18 mouse cellular contexts compared by ENCODE assay signal in the genomic region with DNA sequence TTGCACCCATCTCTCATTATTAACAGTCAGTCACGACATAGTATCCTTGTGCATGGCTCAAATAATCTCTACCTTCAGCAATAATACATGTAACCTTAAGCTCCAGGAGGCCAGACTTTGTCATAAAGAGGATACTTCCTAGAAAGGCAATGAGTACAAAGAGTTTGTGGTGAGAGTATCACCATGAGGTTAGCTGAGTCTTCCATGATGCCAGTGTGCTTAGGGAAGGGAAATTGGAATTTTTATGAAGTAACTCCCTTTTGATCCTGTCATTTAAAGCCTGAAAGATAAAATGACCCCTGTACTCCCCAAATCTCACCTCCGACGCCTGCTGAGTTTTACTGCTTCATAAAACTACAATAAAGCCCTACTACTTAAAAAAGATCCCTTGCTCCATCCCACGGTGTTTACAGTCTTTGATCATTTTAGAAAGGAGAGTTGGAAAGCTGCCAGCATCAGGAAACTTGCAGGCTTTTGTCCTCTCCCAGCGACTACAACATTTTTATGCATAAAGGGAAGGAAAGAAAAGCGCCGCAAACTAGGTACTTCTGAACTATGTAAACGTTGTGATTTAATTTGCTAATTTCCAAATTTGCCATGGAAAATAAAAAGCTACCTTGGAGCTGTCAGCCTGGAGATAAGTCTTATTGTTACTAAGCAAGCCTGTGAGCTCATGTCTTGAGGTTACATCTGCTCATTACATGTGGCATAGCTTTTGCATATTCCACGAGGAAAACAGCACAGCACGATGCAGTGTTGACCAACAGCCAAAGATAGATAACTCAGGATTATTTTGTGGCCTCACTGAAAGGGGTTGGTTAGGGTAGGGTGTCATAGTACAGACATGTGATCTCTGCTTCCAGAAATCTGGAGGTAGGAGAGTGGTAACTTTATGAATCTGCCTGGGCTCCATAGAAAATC.
A peak's percentile ranks its signal among the peaks of the same experiment; 100 is the strongest.
DNase-seq lines count a peak whose midpoint lies in the region; ATAC-seq and TF ChIP-seq lines count a peak whose summit lies in the region.
"Had no signal": no experiment of that assay in that cellular context is flagged by ENCODE, and none has a peak within 500 bp of the region (broad histone marks: within the 10 kb centered on the region; RNA-seq: fewer than 3 reads in every experiment).

No protein-coding gene starts in this region.

- no peak overlapping the region for H3K4me3 ChIP-seq in kidney, postnatal 0 days (replicated peaks; ENCODE audit: low read depth, low read length)
- no peak overlapping the region for H3K4me3 ChIP-seq in kidney, embryonic 16.5 days (ENCODE audit: low read length)
- no peak overlapping the region for H3K4me3 ChIP-seq in embryonic facial prominence, embryonic 14.5 days (ENCODE audit: low read depth, low read length)
- H3K4me3 ChIP-seq in limb, embryonic 13.5 days: no peak overlapping the region
- H3K4me3 ChIP-seq: embryonic facial prominence, embryonic 15.5 days; gastrocnemius, adult 2 months; neural tube, embryonic 13.5 days had no signal

- H3K9me3 ChIP-seq in kidney, postnatal 0 days (replicated peaks; ENCODE audit: low read length): no peaks in the 10 kb centered on the region
- no peaks in the 10 kb centered on the region for H3K9me3 ChIP-seq in kidney, embryonic 16.5 days (ENCODE audit: low read length)
- no peaks in the 10 kb centered on the region for H3K9me3 ChIP-seq in embryonic facial prominence, embryonic 14.5 days (ENCODE audit: control insufficient read depth, low read length)
- no peaks in the 10 kb centered on the region for H3K9me3 ChIP-seq in limb, embryonic 13.5 days
- H3K9me3 ChIP-seq: embryonic facial prominence, embryonic 15.5 days; neural tube, embryonic 13.5 days had no signal

- peak; percentile 43 for DNase-seq in kidney, postnatal 0 days (ENCODE audit: low spot score)
- DNase-seq in brain, adult 2 months (ENCODE audit: low read depth, low spot score): peak; percentile 57
- DNase-seq in embryonic facial prominence, embryonic 14.5 days (ENCODE audit: low spot score): peak; percentile 51
- no peak for DNase-seq in gastrocnemius, adult 8-10 months (ENCODE audit: low spot score in 2 of 2)
- DNase-seq: adrenal gland, adult 8-10 months; cerebellum, adult 11-12 months; gastrocnemius, adult 2 months; kidney, postnatal 14 days; liver, postnatal 0 days had no signal

- no peaks in the 10 kb centered on the region for H3K36me3 ChIP-seq in kidney, postnatal 0 days (ENCODE audit: insufficient read depth, low read length)
- H3K36me3 ChIP-seq in kidney, embryonic 16.5 days (ENCODE audit: insufficient read depth, low read length): no peaks in the 10 kb centered on the region
- no peaks in the 10 kb centered on the region for H3K36me3 ChIP-seq in embryonic facial prominence, embryonic 14.5 days (ENCODE audit: control insufficient read depth, insufficient read depth, low read length)
- no peaks in the 10 kb centered on the region for H3K36me3 ChIP-seq in limb, embryonic 13.5 days
- H3K36me3 ChIP-seq: embryonic facial prominence, embryonic 15.5 days; neural tube, embryonic 13.5 days had no signal

- H3K4me2 ChIP-seq in kidney, postnatal 0 days (ENCODE audit: low read length): no peak overlapping the region
- no peak overlapping the region for H3K4me2 ChIP-seq in kidney, embryonic 16.5 days (replicated peaks; ENCODE audit: low read depth, low read length)
- no peak overlapping the region for H3K4me2 ChIP-seq in embryonic facial prominence, embryonic 14.5 days (ENCODE audit: low read depth, low read length)
- peak overlapping the region; percentile 27; the same call in 1 of the 2 replicates for H3K4me2 ChIP-seq in limb, embryonic 13.5 days (replicated peaks)
- H3K4me2 ChIP-seq: embryonic facial prominence, embryonic 15.5 days; heart, embryonic 11.5 days; neural tube, embryonic 13.5 days had no signal

- H3K4me1 ChIP-seq in kidney, postnatal 0 days (replicated peaks; ENCODE audit: insufficient read depth, low read length): no peaks in the 10 kb centered on the region
- no peaks in the 10 kb centered on the region for H3K4me1 ChIP-seq in kidney, embryonic 16.5 days (ENCODE audit: insufficient read depth, low read length)
- H3K4me1 ChIP-seq in embryonic facial prominence, embryonic 14.5 days (ENCODE audit: control insufficient read depth, insufficient read depth, low read length): peaks cover 4% of the 10 kb centered on the region; the same call in 1 of the 2 replicates
- H3K4me1 ChIP-seq in limb, embryonic 13.5 days: peaks cover 7% of the 10 kb centered on the region
- H3K4me1 ChIP-seq: embryonic facial prominence, embryonic 15.5 days had no signal

- no peak for ATAC-seq in kidney, postnatal 0 days (replicated peaks; ENCODE audit: low FRiP score, low read depth)
- ATAC-seq in kidney, embryonic 16.5 days (ENCODE audit: low FRiP score, low TSS enrichment): no peak
- ATAC-seq in embryonic facial prominence, embryonic 14.5 days (ENCODE audit: low read depth): no peak
- peak; percentile 83 for ATAC-seq in limb, embryonic 13.5 days (ENCODE audit: low FRiP score, low read depth)
- no peak for ATAC-seq in inflammation-experienced regulatory T-cells, adult 6 months
- ATAC-seq in erythroid progenitor cell, adult 5-6 weeks (replicated peaks; ENCODE audit: low FRiP score, poor library complexity, severe bottlenecking): no peak
- ATAC-seq: liver, postnatal 0 days; Patski had no signal

- H3K27me3 ChIP-seq in kidney, postnatal 0 days (ENCODE audit: insufficient read depth, low read length): no peaks in the 10 kb centered on the region
- no peaks in the 10 kb centered on the region for H3K27me3 ChIP-seq in kidney, embryonic 16.5 days (ENCODE audit: insufficient read depth, low read length)
- no peaks in the 10 kb centered on the region for H3K27me3 ChIP-seq in embryonic facial prominence, embryonic 14.5 days (replicated peaks; ENCODE audit: control insufficient read depth, insufficient read depth, low read length)
- no peaks in the 10 kb centered on the region for H3K27me3 ChIP-seq in limb, embryonic 13.5 days
- H3K27me3 ChIP-seq: CH12.LX; embryonic facial prominence, embryonic 15.5 days; neural tube, embryonic 13.5 days; Patski had no signal

- WGBS in kidney, postnatal 0 days: 16% methylated on average over 10 of the region's 10 CpGs
- 15% methylated on average over 10 of the region's 10 CpGs for WGBS in kidney, embryonic 16.5 days
- WGBS in embryonic facial prominence, embryonic 14.5 days: 39% methylated on average over 10 of the region's 10 CpGs
- 8% methylated on average over 10 of the region's 10 CpGs for WGBS in limb, embryonic 13.5 days

- no peak overlapping the region for H3K9ac ChIP-seq in kidney, postnatal 0 days (ENCODE audit: low read depth, low read length)
- no peak overlapping the region for H3K9ac ChIP-seq in kidney, embryonic 16.5 days (replicated peaks; ENCODE audit: low read length)
- H3K9ac ChIP-seq in embryonic facial prominence, embryonic 14.5 days (ENCODE audit: low read depth, low read length): no peak overlapping the region
- H3K9ac ChIP-seq in limb, embryonic 13.5 days: no peak overlapping the region
- H3K9ac ChIP-seq: embryonic facial prominence, embryonic 15.5 days; liver, postnatal 0 days; neural tube, embryonic 13.5 days had no signal

- no peak overlapping the region for H3K27ac ChIP-seq in kidney, postnatal 0 days
- H3K27ac ChIP-seq in kidney, embryonic 16.5 days (ENCODE audit: low read length): no peak overlapping the region
- no peak overlapping the region for H3K27ac ChIP-seq in embryonic facial prominence, embryonic 14.5 days (replicated peaks; ENCODE audit: low read depth, low read length)
- H3K27ac ChIP-seq in limb, embryonic 13.5 days: no peak overlapping the region
- H3K27ac ChIP-seq: embryonic facial prominence, embryonic 15.5 days; gastrocnemius, adult 2 months; neural tube, embryonic 13.5 days had no signal

- no peak for TF ChIP-seq CTCF in kidney, postnatal 0 days (IDR thresholded peaks at IDR 0.05; ENCODE audit: low read depth)

Comparison
In these comparisons a context has a peak if more than half of its experiments do, and no peak if none do; other contexts are left out.
1. DNase-seq: peak in kidney, postnatal 0 days (single experiment), brain, adult 2 months (single experiment) and embryonic facial prominence, embryonic 14.5 days (single experiment); none in gastrocnemius, adult 8-10 months (0 of 2).